Mouse (Mus musculus) forebrain, postnatal 0 days (tissue): ENCODE results near the gene Cdh13. TPM values are rescaled to one million over a fixed set of nuclear protein-coding genes. Genes with fewer than 3 reads are reported as not detected.

Experiments
- ATAC-seq: fragments of 200-750 bp; cut with Nextera tagmentation; 2 replicates; pipeline ENCODE4 v1.8.0; 2017; ENCODE audit warnings: mild to moderate bottlenecking, moderate library complexity
- DNase-seq: peaks from one replicate; pipeline ENCODE4 v3.0.0-alpha.2; 2015
- H3K27ac ChIP-seq: fragments of 300-500 bp; sonication (generic); 2 replicates; pipeline ENCODE4 v1.5.1; 2014; ENCODE audit warnings: low read depth, mild to moderate bottlenecking, antibody characterized with exemption, low read length, moderate library complexity, mixed read lengths
- H3K27me3 ChIP-seq: fragments of 300-500 bp; sonication (generic); 2 replicates; pipeline ENCODE4 v1.6.1; 2014; ENCODE audit warnings: mild to moderate bottlenecking, low read length, mixed read lengths; ENCODE audit not compliant: insufficient read depth
- H3K36me3 ChIP-seq: fragments of 300-500 bp; sonication (generic); 2 replicates; pipeline ENCODE4 v1.6.1; 2014; ENCODE audit warnings: mild to moderate bottlenecking, moderate library complexity; ENCODE audit not compliant: insufficient read depth
- H3K4me1 ChIP-seq: fragments of 300-500 bp; sonication (generic); 2 replicates; pipeline ENCODE4 v1.6.1; 2014; ENCODE audit warnings: antibody characterized with exemption; ENCODE audit not compliant: insufficient read depth
- H3K4me2 ChIP-seq: fragments of 300-500 bp; sonication (generic); 2 replicates; pipeline ENCODE4 v1.6.1; 2014; ENCODE audit warnings: low read depth, mild to moderate bottlenecking, moderate library complexity
- H3K4me3 ChIP-seq: fragments of 300-500 bp; sonication (generic); 2 replicates; pipeline ENCODE4 v1.5.1; 2014; ENCODE audit warnings: low read depth, low read length, mixed read lengths
- H3K9ac ChIP-seq: fragments of 300-500 bp; sonication (generic); 2 replicates; pipeline ENCODE4 v1.6.1; 2014; ENCODE audit warnings: mild to moderate bottlenecking
- H3K9me3 ChIP-seq: fragments of 300-500 bp; sonication (generic); 2 replicates; pipeline ENCODE4 v1.6.1; 2016; ENCODE audit warnings: low read length
- CTCF ChIP-seq: sonication (generic); IDR thresholded peaks from 2 replicates; pipeline ENCODE4 v1.5.1; 2016; ENCODE audit warnings: antibody characterized with exemption, control low read depth, low read depth
- WGBS: fragments of 180-500 bp; shearing (Covaris S2); extraction: QIAGEN DNeasy Blood & Tissue Kit; methylation state at CpG from one replicate; pipeline ENCODE4 v1.1.7; 2014; 5-methylcytosine and 5-hydroxymethylcytosine counted together
- polyA plus RNA-seq: library from polyadenylated mRNA; unstranded; fragments of >200 nt; fragmentation: Nextera tagmentation; extraction: Ambion mirVana; gene quantifications from 2 replicates; pipeline ENCODE4 v1.2.1, GENCODE M21; 2015
- total RNA-seq: library from RNA; depleted of rRNA; stranded (reverse); fragments of >200 nt; gene quantifications from 2 replicates; pipeline ENCODE4 v1.2.3, GENCODE M21; 2014

Cdh13 gene
- total and polyA plus RNA-seq, 2 experiments from 2014 or later = 127 to 154 TPM

DNA sequence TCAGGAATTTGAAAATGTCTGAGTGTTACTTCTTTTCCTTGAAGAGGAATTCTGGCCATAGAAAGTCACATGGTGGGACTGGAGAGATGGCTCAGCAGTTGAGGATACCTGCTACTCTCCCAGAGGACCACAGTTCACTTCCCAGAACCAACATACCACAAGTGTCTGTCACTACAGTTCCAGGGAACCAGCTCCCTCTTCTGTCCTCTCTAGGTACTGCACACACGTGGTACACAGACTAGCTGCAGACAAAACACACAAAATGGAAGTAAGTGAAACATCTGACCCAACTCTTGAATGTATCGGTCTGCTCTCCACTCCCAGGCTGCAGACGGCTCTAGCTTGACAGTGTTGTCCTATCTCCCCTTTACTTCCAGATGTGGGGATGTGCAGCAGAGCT is 633.0 kb downstream of the Cdh13 start:
- Histone ChIP-seq H3K27me3 (no peaks in the 10 kb centered on the region), H3K4me3 (no peak overlapping the region), H3K4me1 (no peaks in the 10 kb centered on the region), H3K27ac (no peak overlapping the region), H3K9ac (no peak overlapping the region), H3K4me2 (no peak overlapping the region), H3K36me3 (no peaks in the 10 kb centered on the region), H3K9me3 (peaks cover 7% of the 10 kb centered on the region; the same call in 1 of the 2 replicates)
- WGBS = 92% methylated on average over 3 of the region's 3 CpGs
- peak; percentile 24; the same call in 1 of the 2 replicates for TF ChIP-seq CTCF
- no peak for ATAC-seq
- no peak for DNase-seq

DNA sequence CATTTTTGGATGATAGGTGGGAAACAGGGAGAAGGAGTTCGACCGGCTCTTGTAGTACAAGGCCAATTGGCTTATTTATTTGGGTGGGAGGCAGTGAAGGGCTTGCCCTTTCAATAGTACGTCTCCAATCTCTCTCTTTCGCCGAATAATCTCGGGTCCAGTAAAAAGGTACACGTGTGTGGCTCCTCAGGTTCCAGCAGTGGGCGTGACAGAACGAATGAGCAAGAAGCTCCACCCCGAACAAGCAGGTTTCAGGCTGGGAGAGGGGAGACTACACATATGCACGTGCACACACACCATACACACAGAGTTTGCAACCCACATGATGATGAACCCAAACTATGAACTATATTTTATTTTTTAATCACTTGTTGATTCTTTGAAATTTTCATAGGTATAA is 653.9 kb downstream of the Cdh13 start:
- H3K27me3 ChIP-seq = no peaks in the 10 kb centered on the region
- H3K27ac ChIP-seq = no peak overlapping the region
- H3K4me2 ChIP-seq = no peak overlapping the region
- no peaks in the 10 kb centered on the region for H3K4me1 ChIP-seq
- DNase-seq = no peak
- no peak overlapping the region for H3K9ac ChIP-seq
- no peak for TF ChIP-seq CTCF
- H3K36me3 ChIP-seq = no peaks in the 10 kb centered on the region
- WGBS = 28% methylated on average over 11 of the region's 11 CpGs
- H3K4me3 ChIP-seq = no peak overlapping the region
- no peak for ATAC-seq
- no peaks in the 10 kb centered on the region for H3K9me3 ChIP-seq

DNA sequence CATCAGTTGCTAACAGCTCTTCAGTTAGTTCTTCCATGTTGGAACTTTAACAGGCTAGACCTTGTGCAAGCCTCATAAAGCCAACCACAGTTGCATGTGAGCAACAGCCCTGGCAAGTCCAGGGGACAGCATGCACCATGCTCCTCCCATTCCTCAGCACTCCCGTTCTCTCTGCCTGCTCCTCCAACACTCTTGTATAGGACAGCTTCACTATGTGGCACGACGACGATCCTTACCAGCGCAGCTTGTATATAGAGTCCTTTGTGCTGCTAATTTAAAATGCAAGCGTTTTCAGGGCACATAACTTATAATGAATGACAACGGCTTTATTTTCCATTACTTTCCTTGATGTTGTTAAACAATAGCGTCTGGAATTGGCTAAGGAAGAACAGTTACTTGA is 654.5 kb downstream of the Cdh13 start:
- Histone ChIP-seq H3K4me2 (no peak overlapping the region), H3K4me3 (no peak overlapping the region), H3K27ac (no peak overlapping the region), H3K36me3 (no peaks in the 10 kb centered on the region), H3K4me1 (no peaks in the 10 kb centered on the region), H3K27me3 (no peaks in the 10 kb centered on the region), H3K9ac (no peak overlapping the region), H3K9me3 (no peaks in the 10 kb centered on the region)
- ATAC-seq = no peak
- DNase-seq = peak; percentile 12
- 7% methylated on average over 8 of the region's 8 CpGs for WGBS
- no peak for TF ChIP-seq CTCF

DNA sequence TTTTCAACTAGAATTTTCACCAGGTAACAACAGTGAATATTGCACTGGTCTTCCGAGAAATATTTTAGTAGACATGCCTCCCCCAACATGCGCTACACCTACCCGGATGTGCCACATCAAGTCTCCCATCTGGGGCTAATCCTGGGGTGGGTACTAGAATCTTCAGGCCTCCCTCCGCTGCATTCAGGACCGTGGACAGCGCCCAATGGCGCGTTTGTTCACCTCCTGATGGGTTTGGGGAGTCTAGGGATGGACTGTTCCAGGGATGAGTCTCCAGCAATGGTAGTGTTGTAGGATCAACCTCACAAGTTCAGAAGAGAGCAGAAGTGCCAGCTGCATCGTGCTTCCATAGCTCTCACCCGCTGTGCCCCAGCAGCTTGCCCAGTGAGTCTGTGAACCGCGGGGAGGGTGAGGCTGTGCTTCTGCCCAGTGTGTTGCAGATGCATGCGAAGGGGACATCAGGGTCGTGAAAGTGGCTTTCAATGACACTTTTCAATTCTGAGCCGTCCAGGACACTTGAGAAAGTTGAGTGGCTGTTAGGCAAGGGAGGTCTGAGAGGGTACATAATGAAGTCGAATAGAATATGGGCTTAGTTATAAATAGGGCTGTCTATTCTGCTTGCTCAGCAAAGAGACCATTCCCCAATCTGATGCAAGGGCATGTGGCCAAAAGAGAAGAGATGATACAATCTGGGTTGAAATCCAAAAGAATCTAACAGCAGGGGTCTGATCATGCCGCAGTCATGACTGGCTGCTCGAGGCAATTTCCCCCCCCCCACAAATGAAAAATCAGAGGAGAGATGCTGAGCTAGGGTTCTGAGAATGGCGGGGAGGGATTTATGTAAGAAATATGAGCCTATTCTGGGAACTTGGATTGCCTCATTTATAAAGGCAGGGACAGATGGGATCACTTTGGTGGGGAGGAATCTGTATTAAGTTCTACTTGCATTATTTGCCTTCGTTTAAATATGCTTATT is 668.5 kb downstream of the Cdh13 start:
- WGBS = 52% methylated on average over 20 of the region's 20 CpGs
- no peaks in the 10 kb centered on the region for H3K9me3 ChIP-seq
- peak overlapping the region; percentile 50 for H3K27ac ChIP-seq
- peak; percentile 72 for ATAC-seq
- H3K4me2 ChIP-seq = no peak overlapping the region
- H3K9ac ChIP-seq = no peak overlapping the region; the same call in 1 of the 2 replicates
- H3K27me3 ChIP-seq = no peaks in the 10 kb centered on the region
- no peak for TF ChIP-seq CTCF
- no peak overlapping the region for H3K4me3 ChIP-seq
- DNase-seq = peak; percentile 62
- H3K4me1 ChIP-seq = no peaks in the 10 kb centered on the region
- no peaks in the 10 kb centered on the region for H3K36me3 ChIP-seq

GRCm38 (mm10) chr8:118956109-118956508 is 672.6 kb downstream of the Cdh13 start:
- TF ChIP-seq CTCF = no peak

GRCm38 (mm10) chr8:118961877-118962545 is 678.5 kb downstream of the Cdh13 start:
- H3K4me2 ChIP-seq = no peak overlapping the region
- H3K4me3 ChIP-seq = no peak overlapping the region
- H3K27ac ChIP-seq = no peak overlapping the region
- no peaks in the 10 kb centered on the region for H3K9me3 ChIP-seq
- peak; percentile 48; the same call in 1 of the 2 replicates for ATAC-seq
- no peak for TF ChIP-seq CTCF
- WGBS = 52% methylated on average over 15 of the region's 15 CpGs
- DNase-seq = peak; percentile 49
- no peaks in the 10 kb centered on the region for H3K4me1 ChIP-seq
- no peak overlapping the region for H3K9ac ChIP-seq
- no peaks in the 10 kb centered on the region for H3K36me3 ChIP-seq
- H3K27me3 ChIP-seq = no peaks in the 10 kb centered on the region

More at GRCm38 (mm10) chr8:118956109-118956508, 672.6 kb downstream of the Cdh13 start:
- no peak overlapping the region for H3K9ac ChIP-seq
- no peak overlapping the region for H3K4me2 ChIP-seq
- no peaks in the 10 kb centered on the region for H3K27me3 ChIP-seq
- 66% methylated on average over 3 of the region's 3 CpGs for WGBS
- no peak overlapping the region for H3K4me3 ChIP-seq
- no peak overlapping the region for H3K27ac ChIP-seq
- no peak for DNase-seq
- no peaks in the 10 kb centered on the region for H3K36me3 ChIP-seq
- no peaks in the 10 kb centered on the region for H3K4me1 ChIP-seq
- no peaks in the 10 kb centered on the region for H3K9me3 ChIP-seq
- ATAC-seq = no peak
